Mouse (Mus musculus) midbrain, embryonic 13.5 days (tissue): ENCODE results near the gene Ppp1r18. TPM values are rescaled to one million over a fixed set of nuclear protein-coding genes. Genes with fewer than 3 reads are reported as not detected.

Experiments used
- ATAC-seq: fragments of 200-750 bp; cut with Nextera tagmentation; 2 replicates; pipeline ENCODE4 v1.8.0; 2017; ENCODE audit warnings: mild to moderate bottlenecking, moderate TSS enrichment, moderate library complexity
- H3K27ac ChIP-seq: fragments of 300-500 bp; sonication (generic); 2 replicates; pipeline ENCODE4 v1.5.1; 2015; ENCODE audit warnings: inconsistent platforms, mild to moderate bottlenecking, moderate library complexity
- H3K27me3 ChIP-seq: fragments of 300-500 bp; sonication (generic); 2 replicates; pipeline ENCODE4 v1.6.1; 2015; ENCODE audit warnings: mild to moderate bottlenecking, inconsistent platforms
- H3K36me3 ChIP-seq: fragments of 300-500 bp; sonication (generic); 2 replicates; pipeline ENCODE4 v1.6.1; 2015; ENCODE audit warnings: mild to moderate bottlenecking, inconsistent platforms
- H3K4me1 ChIP-seq: fragments of 300-500 bp; sonication (generic); replicated peaks from 2 replicates; pipeline ENCODE4 v1.6.1; 2015; ENCODE audit warnings: inconsistent platforms
- H3K4me2 ChIP-seq: fragments of 300-500 bp; sonication (generic); replicated peaks from 2 replicates; pipeline ENCODE4 v1.6.1; 2015; ENCODE audit warnings: moderate library complexity, mild to moderate bottlenecking, inconsistent platforms
- H3K4me3 ChIP-seq: fragments of 300-500 bp; sonication (generic); replicated peaks from 2 replicates; pipeline ENCODE4 v1.5.1; 2015; ENCODE audit warnings: mild to moderate bottlenecking, inconsistent platforms
- H3K9ac ChIP-seq: fragments of 300-500 bp; sonication (generic); replicated peaks from 2 replicates; pipeline ENCODE4 v1.6.1; 2015; ENCODE audit warnings: mild to moderate bottlenecking, inconsistent platforms
- H3K9me3 ChIP-seq: fragments of 300-500 bp; sonication (generic); 2 replicates; pipeline ENCODE4 v1.6.1; 2016; ENCODE audit warnings: mild to moderate bottlenecking, inconsistent platforms
- WGBS: fragments of 180-500 bp; shearing (Covaris S2); methylation state at CpG from one replicate; pipeline ENCODE4 v1.1.7; 2015; 5-methylcytosine and 5-hydroxymethylcytosine counted together
- polyA plus RNA-seq: library from polyadenylated mRNA; unstranded; fragments of >200 nt; fragmentation: Nextera tagmentation; extraction: Ambion mirVana; gene quantifications from 2 replicates; pipeline ENCODE4 v1.2.1, GENCODE M21; 2015

The Ppp1r18 gene
- polyA plus RNA-seq, result 23.8 and 27.4 TPM in 2 replicates

DNA sequence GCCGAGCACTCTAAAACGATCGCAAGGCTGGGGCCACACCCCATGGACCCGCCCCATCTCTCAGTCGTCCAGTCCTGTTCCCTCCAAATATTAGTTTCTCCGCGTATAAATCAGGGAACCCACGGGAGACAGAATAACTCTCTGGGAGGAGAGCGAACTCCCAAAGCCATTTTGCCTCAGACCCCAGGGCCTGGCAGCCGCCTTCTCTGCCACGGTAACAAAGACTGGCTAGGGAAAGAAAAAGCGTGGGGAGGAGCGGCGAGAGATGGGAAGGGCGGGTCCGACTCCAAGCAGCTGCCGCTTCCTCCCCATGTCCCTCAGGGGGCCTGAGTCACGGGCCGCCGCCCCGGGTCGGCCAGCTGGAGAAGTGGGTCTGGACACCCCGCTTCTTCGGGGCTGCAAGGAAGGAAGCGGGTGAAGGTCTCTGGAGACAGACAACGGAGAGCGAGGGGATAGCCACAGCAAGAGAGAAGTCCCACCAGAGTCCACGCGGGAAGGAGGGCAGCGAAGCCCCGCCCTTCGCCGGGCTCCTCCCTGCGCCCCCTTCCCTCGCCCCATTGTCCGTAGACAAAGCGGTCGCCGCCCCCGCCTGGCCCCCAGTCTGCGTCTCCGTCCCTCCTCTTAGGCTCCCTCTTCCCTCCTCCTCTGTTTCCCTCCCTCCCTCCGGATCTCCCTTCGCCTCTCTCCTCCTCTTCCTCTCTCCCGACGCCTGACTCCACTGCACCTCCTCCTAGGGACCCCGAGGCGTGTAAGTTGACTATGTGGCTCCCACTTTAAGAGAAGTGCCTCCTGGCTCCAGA, at the start of gene Ppp1r18:
TSS of gene Ppp1r18 (plus strand) at position 113 of the 800 bp plus-strand sequence.
- peak; percentile 67 for ATAC-seq
- Histone ChIP-seq H3K4me3 (peak within 1 kb of the TSS; percentile 84), H3K36me3 (peaks cover 4% of the 10 kb centered on the region; the same call in 1 of the 2 replicates), H3K9me3 (no peaks in the 10 kb centered on the region), H3K9ac (peak within 1 kb of the TSS; percentile 97), H3K4me1 (peaks cover 60% of the 10 kb centered on the region), H3K27ac (peak within 1 kb of the TSS; percentile 99), H3K4me2 (peak within 1 kb of the TSS; percentile 92), H3K27me3 (no peaks in the 10 kb centered on the region)
- under 1% methylated on average over 46 of the region's 48 CpGs for WGBS

DNA sequence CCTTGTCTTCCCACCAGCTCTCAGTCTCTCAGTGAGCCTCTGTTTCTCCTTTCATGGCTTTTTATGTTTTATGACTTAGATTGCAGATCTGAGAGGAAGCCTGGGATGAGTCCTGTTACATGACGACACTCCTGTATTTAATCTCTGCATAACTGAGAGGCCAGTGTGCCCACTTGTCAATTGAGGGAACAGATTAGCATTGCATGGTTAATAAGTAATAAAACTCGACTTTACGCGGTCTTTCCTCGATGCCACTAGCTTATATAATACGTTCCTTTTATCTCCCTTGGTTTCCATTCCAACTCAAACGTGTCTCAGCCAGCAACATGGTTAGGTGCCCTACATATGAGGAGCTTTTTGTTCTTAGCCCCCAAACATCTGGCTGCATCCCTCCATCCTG, 49.6 kb upstream of the Ppp1r18 start:
- ATAC-seq, result no peak
- H3K9ac ChIP-seq, result no peak overlapping the region
- no peak overlapping the region for H3K4me3 ChIP-seq
- H3K9me3 ChIP-seq, result no peaks in the 10 kb centered on the region
- H3K4me1 ChIP-seq, result peaks cover 1% of the 10 kb centered on the region; the same call in 1 of the 2 replicates
- no peak overlapping the region for H3K4me2 ChIP-seq
- WGBS, result 59% methylated on average over 7 of the region's 7 CpGs
- H3K27me3 ChIP-seq, result peaks cover 24% of the 10 kb centered on the region
- H3K36me3 ChIP-seq, result no peaks in the 10 kb centered on the region
- H3K27ac ChIP-seq, result no peak overlapping the region

DNA sequence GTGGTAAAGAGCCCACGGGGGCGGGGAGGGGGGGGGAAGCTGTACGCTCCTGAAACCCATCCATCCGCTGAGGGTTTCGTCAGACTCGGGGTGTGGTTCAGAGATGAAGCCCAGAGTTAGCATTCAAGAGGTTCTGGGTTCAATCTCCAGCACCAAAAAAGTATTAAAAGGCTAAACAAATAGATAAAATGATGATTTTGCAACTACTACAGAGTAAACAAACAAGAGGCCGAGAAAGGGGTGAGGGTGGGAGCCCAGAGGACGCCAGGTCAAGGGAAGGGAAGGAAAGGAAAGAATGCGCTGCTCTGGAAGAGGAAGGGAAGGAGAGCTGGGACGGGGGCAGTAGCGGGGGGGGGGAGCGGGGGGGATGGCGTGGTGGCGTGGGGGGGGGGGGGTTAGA, 48.7 kb upstream of the Ppp1r18 start:
- WGBS, result 45% methylated on average over 8 of the region's 14 CpGs
- H3K4me2 ChIP-seq, result no peak overlapping the region
- no peak for ATAC-seq

DNA sequence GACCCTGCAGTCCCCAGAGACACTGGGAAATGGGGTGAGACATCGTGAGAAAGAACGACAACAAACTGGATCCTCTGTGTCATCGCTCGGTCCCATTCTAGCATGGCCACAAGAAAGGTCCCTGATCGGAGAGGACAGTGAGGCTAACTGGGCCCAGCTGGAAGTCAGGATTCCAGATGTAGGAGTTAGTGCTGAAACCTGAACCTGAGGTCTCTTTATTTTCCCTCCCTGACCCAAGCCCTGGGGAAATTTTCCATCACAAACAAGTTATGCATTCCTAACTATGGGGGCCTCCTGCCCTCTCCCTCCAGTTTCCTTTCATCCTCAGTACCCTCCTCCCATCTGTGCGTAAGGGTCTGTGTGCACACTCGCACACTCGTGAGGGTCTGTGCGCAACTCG, 48.2 kb upstream of the Ppp1r18 start:
- H3K9me3 ChIP-seq, result no peaks in the 10 kb centered on the region
- H3K36me3 ChIP-seq, result no peaks in the 10 kb centered on the region
- no peak overlapping the region for H3K27ac ChIP-seq
- no peak overlapping the region for H3K9ac ChIP-seq
- no peak overlapping the region for H3K4me2 ChIP-seq
- 61% methylated on average over 10 of the region's 10 CpGs for WGBS
- H3K27me3 ChIP-seq, result peaks cover 31% of the 10 kb centered on the region
- peaks cover 15% of the 10 kb centered on the region for H3K4me1 ChIP-seq
- no peak for ATAC-seq
- H3K4me3 ChIP-seq, result no peak overlapping the region

More for the DNA sequence above, 48.7 kb upstream of the Ppp1r18 start:
- Histone ChIP-seq H3K27me3 (peaks cover 31% of the 10 kb centered on the region), H3K9ac (no peak overlapping the region), H3K27ac (no peak overlapping the region), H3K4me1 (peaks cover 10% of the 10 kb centered on the region), H3K36me3 (no peaks in the 10 kb centered on the region), H3K4me3 (no peak overlapping the region), H3K9me3 (no peaks in the 10 kb centered on the region)

DNA sequence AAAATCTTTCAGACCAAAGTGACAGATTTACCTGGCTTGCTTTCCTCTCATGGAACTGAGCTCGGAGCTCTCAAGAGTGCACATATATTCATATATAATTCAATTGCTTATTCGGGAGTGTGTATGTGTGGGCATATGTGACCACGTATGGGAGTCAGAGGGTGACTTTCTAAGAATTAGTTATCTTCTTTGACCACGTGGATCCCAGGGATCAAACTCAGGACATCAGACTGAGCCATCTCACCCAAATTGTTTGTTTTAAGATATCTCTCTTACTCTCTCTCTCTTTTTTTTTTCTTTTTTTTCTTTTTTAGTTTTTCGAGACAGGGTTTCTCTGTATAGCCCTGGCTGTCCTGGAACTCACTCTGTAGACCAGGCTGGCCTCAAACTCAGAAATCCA, 45.3 kb upstream of the Ppp1r18 start:
- no peak overlapping the region for H3K4me2 ChIP-seq
- H3K4me1 ChIP-seq, result peaks cover 33% of the 10 kb centered on the region
- no peak for ATAC-seq
- no peak overlapping the region for H3K27ac ChIP-seq
- H3K36me3 ChIP-seq, result no peaks in the 10 kb centered on the region
- no peaks in the 10 kb centered on the region for H3K9me3 ChIP-seq
- H3K27me3 ChIP-seq, result peaks cover 31% of the 10 kb centered on the region
- no peak overlapping the region for H3K9ac ChIP-seq
- WGBS, result 80% methylated on average over 5 of the region's 5 CpGs
- H3K4me3 ChIP-seq, result no peak overlapping the region

DNA sequence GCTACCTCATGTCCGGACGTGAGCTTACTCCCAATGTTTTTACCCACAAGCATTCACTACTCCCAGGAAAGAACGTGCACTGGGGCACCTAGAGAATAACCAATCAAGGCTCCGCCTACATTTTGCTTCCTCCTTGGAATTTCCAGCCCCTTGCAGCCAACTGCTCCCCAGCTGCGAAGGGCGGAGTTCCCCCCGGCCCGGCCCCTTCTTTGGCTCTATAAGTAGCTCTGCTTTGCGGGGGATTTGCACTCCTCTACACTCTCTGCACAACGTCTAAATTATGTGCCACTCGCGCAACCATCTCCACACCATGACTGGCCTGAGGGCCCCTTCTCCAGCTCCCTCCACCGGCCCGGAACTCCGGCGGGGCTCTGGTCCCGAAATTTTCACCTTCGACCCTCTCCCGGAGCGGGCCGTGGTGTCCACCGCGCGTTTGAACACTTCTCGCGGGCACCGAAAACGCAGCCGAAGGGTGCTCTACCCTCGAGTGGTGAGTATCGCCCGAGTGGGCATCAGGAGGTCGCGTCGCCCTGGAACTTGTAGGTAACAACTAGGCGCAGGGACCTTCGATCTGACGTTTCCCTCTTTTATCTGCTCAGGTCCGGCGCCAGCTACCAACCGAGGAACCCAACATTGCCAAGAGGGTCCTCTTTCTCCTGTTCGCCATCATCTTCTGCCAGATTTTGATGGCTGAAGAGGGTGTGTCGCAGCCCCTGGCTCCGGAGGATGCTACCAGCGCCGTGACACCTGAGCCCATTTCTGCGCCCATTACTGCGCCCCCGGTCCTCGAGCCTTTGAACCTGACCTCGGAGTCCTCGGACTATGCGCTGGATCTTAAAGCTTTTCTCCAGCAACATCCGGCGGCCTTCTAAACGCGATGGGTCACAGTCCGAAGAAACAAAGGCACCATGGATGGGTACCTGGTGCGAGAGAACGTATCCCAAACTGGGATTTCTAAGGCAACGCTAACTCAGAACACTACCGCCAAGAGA, 43.7 kb upstream of the Ppp1r18 start, which contains the start of gene Ier3:
TSS of gene Ier3 (plus strand) at position 246 of the 992 bp plus-strand sequence.
- no peaks in the 10 kb centered on the region for H3K9me3 ChIP-seq
- peak within 1 kb of the TSS; percentile 89 for H3K27ac ChIP-seq
- H3K36me3 ChIP-seq, result peaks cover 13% of the 10 kb centered on the region
- H3K4me3 ChIP-seq, result peak within 1 kb of the TSS; percentile 66
- no peak for ATAC-seq
- peaks cover 33% of the 10 kb centered on the region for H3K4me1 ChIP-seq
- peak within 1 kb of the TSS; percentile 87 for H3K4me2 ChIP-seq
- under 1% methylated on average over 62 of the region's 62 CpGs for WGBS
- H3K9ac ChIP-seq, result peak within 1 kb of the TSS; percentile 80
- peaks cover 26% of the 10 kb centered on the region for H3K27me3 ChIP-seq

DNA sequence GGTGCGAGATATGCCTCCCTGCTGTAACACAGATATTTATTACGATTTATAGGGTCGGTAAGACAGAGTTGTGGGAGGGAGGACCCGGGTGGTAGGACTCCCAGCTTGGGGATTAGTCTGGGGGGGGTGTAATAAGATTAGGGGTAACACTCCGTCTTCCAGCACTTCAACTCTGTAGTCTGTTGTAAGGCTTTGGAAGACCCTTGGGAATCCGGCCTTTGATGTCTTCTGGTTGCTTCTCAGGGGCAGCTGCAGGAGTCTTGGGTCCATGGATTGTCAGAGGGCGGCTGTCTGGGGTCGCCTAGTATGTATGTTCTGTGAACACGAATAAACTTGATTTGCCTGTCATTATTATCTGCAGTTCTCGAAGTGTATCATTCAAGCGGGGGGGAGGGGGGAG, 42.8 kb upstream of the Ppp1r18 start:
- H3K9ac ChIP-seq, result peak overlapping the region; percentile 80
- peaks cover 26% of the 10 kb centered on the region for H3K27me3 ChIP-seq
- H3K4me2 ChIP-seq, result peak overlapping the region; percentile 87
- ATAC-seq, result no peak; the same call in 1 of the 2 replicates
- H3K9me3 ChIP-seq, result no peaks in the 10 kb centered on the region
- H3K36me3 ChIP-seq, result peaks cover 21% of the 10 kb centered on the region
- WGBS, result under 1% methylated on average over 11 of the region's 11 CpGs
- H3K4me1 ChIP-seq, result peaks cover 33% of the 10 kb centered on the region
- H3K27ac ChIP-seq, result peak overlapping the region; percentile 89
- peak overlapping the region; percentile 66 for H3K4me3 ChIP-seq

DNA sequence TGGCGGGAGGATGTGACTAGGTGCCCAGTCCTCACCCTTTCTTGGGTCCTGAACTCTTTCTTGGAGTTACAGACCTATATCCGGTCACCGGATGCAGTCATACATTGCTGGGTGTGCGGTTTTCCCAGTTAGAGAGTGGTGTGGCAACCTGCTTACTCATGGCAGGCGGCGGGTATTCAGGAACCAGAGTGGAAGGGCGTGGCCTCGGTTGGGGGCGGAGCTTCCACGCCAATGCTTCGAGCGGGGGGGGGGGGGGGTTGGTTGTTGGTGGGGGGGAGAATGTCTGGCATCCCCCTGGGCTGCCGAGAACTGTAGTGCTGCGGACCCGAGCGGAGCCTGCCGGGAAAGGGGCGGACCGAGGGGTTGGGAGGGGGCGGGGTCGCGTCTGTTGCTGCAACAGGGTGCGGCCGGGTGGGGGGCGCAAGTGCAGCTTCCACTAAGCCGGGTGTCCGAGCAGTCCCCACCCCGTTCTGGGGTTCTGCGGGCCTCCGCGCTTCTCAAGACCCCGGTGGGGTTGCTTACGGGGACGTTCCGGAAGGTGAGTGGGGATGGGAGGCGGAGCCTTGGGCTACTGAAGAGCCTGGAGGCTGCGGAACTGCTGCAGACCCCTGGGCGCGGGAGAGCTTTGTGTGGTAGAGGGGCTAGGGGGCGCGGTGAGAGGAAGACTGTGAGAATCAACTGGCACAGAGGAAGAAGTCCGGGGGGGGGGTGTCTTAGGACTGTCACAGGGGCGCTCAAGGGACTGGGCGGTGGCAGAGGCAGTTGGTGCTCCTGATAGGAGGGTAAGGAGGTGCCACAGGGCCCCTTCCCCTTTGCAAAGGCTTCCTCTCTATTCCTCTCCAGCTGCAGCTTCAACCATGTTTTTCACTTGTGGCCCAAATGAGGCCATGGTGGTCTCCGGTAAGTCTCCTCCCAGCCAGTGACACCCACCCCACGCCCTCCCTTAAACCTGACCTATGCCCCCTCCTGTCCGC, 42.1 kb upstream of the Ppp1r18 start, which contains the start of gene Flot1:
TSS of gene Flot1 (plus strand) at position 267 of the 974 bp plus-strand sequence.
- Histone ChIP-seq H3K9ac (peak within 1 kb of the TSS; percentile 80), H3K4me3 (peak within 1 kb of the TSS; percentile 66)
- peak; percentile 90 for ATAC-seq

DNA sequence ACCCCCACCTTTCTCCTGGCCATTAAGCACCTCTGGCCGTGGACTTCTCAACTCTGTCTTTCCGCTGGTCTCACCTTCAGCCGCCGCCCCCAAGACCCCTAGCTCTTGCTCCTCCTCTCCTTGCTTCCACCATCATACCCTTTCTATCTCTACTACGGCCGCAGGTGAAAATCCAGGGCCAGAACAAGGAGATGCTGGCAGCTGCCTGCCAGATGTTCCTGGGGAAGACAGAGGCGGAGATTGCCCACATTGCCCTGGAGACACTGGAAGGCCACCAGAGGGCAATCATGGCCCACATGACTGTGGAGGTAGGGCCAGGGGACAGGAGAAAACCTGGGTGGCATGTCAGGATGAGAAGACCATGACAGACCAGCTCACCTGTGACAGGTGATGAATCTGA, 41.0 kb upstream of the Ppp1r18 start:
- 0 out of 2 replicates have a peak overlapping the region, but pooled peaks have one; percentile 80 for H3K9ac ChIP-seq
- no peak for ATAC-seq
- WGBS, result 71% methylated on average over 7 of the region's 7 CpGs
- peak overlapping the region; percentile 66 for H3K4me3 ChIP-seq
- no peaks in the 10 kb centered on the region for H3K9me3 ChIP-seq
- H3K36me3 ChIP-seq, result peaks cover 28% of the 10 kb centered on the region
- peaks cover 34% of the 10 kb centered on the region for H3K4me1 ChIP-seq
- H3K27me3 ChIP-seq, result peaks cover 21% of the 10 kb centered on the region
- H3K27ac ChIP-seq, result no peak overlapping the region
- H3K4me2 ChIP-seq, result peak overlapping the region; percentile 87

More for the DNA sequence above, 42.1 kb upstream of the Ppp1r18 start, which contains the start of gene Flot1:
- peaks cover 28% of the 10 kb centered on the region for H3K36me3 ChIP-seq
- no peaks in the 10 kb centered on the region for H3K9me3 ChIP-seq
- peak within 1 kb of the TSS; percentile 87 for H3K4me2 ChIP-seq
- H3K27me3 ChIP-seq, result peaks cover 26% of the 10 kb centered on the region
- H3K4me1 ChIP-seq, result peaks cover 33% of the 10 kb centered on the region
- H3K27ac ChIP-seq, result peak within 1 kb of the TSS; percentile 89
- under 1% methylated on average over 45 of the region's 47 CpGs for WGBS

DNA sequence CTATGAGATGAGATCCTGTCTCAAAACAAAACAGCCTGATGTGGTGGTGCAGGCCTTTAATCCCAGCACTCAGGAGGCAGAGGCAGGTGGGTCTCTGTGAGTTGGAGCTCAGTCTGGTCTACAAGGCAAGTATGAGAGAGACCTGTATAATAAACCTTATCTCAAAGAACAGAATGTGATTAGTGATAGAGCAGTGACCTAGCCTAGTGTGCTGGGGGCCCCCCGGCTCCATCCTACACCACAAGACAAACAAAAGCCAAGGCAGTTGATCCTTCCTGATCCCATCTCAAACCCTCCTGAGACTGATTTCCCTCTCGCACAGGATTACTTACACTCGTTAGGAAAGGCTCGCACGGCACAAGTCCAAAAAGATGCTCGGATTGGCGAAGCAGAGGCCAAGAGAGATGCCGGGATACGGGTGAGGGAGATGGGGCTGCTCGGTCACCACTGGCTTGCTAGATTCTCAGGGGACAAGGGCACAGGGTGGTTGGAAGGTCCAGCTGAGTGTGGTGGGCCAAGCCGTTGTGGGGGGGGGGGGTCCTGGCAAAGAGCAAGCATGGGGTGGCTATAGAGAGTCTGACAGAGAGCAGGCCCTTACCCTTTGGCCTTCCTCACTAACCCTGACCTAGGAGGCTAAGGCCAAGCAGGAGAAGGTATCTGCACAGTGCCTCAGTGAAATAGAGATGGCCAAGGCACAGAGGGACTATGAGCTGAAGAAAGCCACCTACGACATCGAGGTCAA, 40.1 kb upstream of the Ppp1r18 start:
- Histone ChIP-seq H3K4me3 (no peak overlapping the region), H3K27me3 (peaks cover 12% of the 10 kb centered on the region), H3K27ac (no peak overlapping the region), H3K4me1 (peaks cover 42% of the 10 kb centered on the region), H3K36me3 (peaks cover 28% of the 10 kb centered on the region), H3K4me2 (no peak overlapping the region), H3K9me3 (no peaks in the 10 kb centered on the region), H3K9ac (no peak overlapping the region)
- ATAC-seq, result no peak
- WGBS, result 93% methylated on average over 13 of the region's 13 CpGs
